In genomic region chr19:43568298-43568697, GRCm38 (mm10) we compare ENCODE assay signal across 22 mouse cellular contexts. TPM values are rescaled to one million over a fixed set of nuclear protein-coding genes. Genes with fewer than 3 reads are reported as not detected.
DNase-seq lines count a peak whose midpoint lies in the region; ATAC-seq and TF ChIP-seq lines count a peak whose summit lies in the region.
"Had no signal": no experiment of that assay in that cellular context is flagged by ENCODE, and none has a peak within 500 bp of the region (broad histone marks: within the 10 kb centered on the region; RNA-seq: fewer than 3 reads in every experiment).

No protein-coding gene starts in this region.

- WGBS in kidney, adult 2 months: 54% methylated on average over 9 of the region's 9 CpGs
- 48% methylated on average over 9 of the region's 9 CpGs for WGBS in midbrain, postnatal 0 days
- WGBS in midbrain, embryonic 16.5 days: 52% methylated on average over 9 of the region's 9 CpGs
- WGBS in hindbrain, embryonic 16.5 days: 49% methylated on average over 9 of the region's 9 CpGs

- no peaks in the 10 kb centered on the region for H3K36me3 ChIP-seq in kidney, adult 2 months (ENCODE audit: control insufficient read depth, insufficient read depth, low read length)
- H3K36me3 ChIP-seq in midbrain, postnatal 0 days (ENCODE audit: insufficient read depth, low read length): no peaks in the 10 kb centered on the region
- H3K36me3 ChIP-seq in midbrain, embryonic 16.5 days (ENCODE audit: control insufficient read depth, insufficient read depth, low read length): no peaks in the 10 kb centered on the region
- no peaks in the 10 kb centered on the region for H3K36me3 ChIP-seq in splenic B cell, adult 2 months (ENCODE audit: control insufficient read depth, insufficient read depth, low read length, poor library complexity, severe bottlenecking)
- no peaks in the 10 kb centered on the region for H3K36me3 ChIP-seq in hindbrain, embryonic 16.5 days (ENCODE audit: control insufficient read depth, insufficient read depth, low read length)
- H3K36me3 ChIP-seq: heart, embryonic 13.5 days; hindbrain, embryonic 10.5 days; liver, embryonic 13.5 days had no signal

- H3K4me1 ChIP-seq in kidney, adult 2 months (ENCODE audit: control insufficient read depth, insufficient read depth, low read length): no peaks in the 10 kb centered on the region
- no peaks in the 10 kb centered on the region for H3K4me1 ChIP-seq in midbrain, postnatal 0 days (ENCODE audit: insufficient read depth, low read length)
- no peaks in the 10 kb centered on the region; the same call in 1 of the 2 replicates for H3K4me1 ChIP-seq in midbrain, embryonic 16.5 days (ENCODE audit: control insufficient read depth, insufficient read depth, low read length)
- H3K4me1 ChIP-seq in hindbrain, embryonic 16.5 days (ENCODE audit: control insufficient read depth, insufficient read depth, low read depth, low read length): no peaks in the 10 kb centered on the region

- H3K9ac ChIP-seq in midbrain, postnatal 0 days (replicated peaks; ENCODE audit: low read length, poor library complexity, severe bottlenecking): no peak overlapping the region
- no peak overlapping the region for H3K9ac ChIP-seq in midbrain, embryonic 16.5 days (ENCODE audit: low read depth, low read length)
- no peak overlapping the region for H3K9ac ChIP-seq in hindbrain, embryonic 16.5 days (ENCODE audit: low read depth, low read length)
- H3K9ac ChIP-seq: heart, embryonic 13.5 days; liver, embryonic 13.5 days had no signal

- H3K4me3 ChIP-seq in kidney, adult 2 months (ENCODE audit: insufficient read depth, low read depth, low read length): no peak overlapping the region
- no peak overlapping the region for H3K4me3 ChIP-seq in midbrain, postnatal 0 days (ENCODE audit: low read depth, low read length)
- no peak overlapping the region for H3K4me3 ChIP-seq in midbrain, embryonic 16.5 days (ENCODE audit: low read depth, low read length)
- H3K4me3 ChIP-seq in hindbrain, embryonic 16.5 days (ENCODE audit: low read length): no peak overlapping the region
- H3K4me3 ChIP-seq: erythroblast, embryonic 14.5 days; heart, embryonic 13.5 days; hindbrain, embryonic 10.5 days; liver, embryonic 13.5 days; megakaryocyte, embryonic 14.5 days; myocyte had no signal

- no peaks in the 10 kb centered on the region for H3K9me3 ChIP-seq in midbrain, postnatal 0 days (ENCODE audit: low read length)
- H3K9me3 ChIP-seq in midbrain, embryonic 16.5 days (replicated peaks; ENCODE audit: control insufficient read depth, low read length, poor library complexity, severe bottlenecking): no peaks in the 10 kb centered on the region
- no peaks in the 10 kb centered on the region for H3K9me3 ChIP-seq in hindbrain, embryonic 16.5 days (ENCODE audit: control insufficient read depth, low read length)
- H3K9me3 ChIP-seq: heart, embryonic 13.5 days; hindbrain, embryonic 10.5 days; liver, embryonic 13.5 days; megakaryocyte, embryonic 14.5 days had no signal

- no peaks in the 10 kb centered on the region; the same call in 1 of the 2 replicates for H3K27me3 ChIP-seq in kidney, adult 2 months (replicated peaks; ENCODE audit: control insufficient read depth, insufficient read depth, low read length)
- peaks cover 13% of the 10 kb centered on the region for H3K27me3 ChIP-seq in midbrain, postnatal 0 days (ENCODE audit: insufficient read depth, low read length)
- H3K27me3 ChIP-seq in midbrain, embryonic 16.5 days (ENCODE audit: control insufficient read depth, insufficient read depth, low read depth, low read length): peaks cover 11% of the 10 kb centered on the region
- H3K27me3 ChIP-seq in splenic B cell, adult 2 months (ENCODE audit: control insufficient read depth, insufficient read depth, low read length, poor library complexity, severe bottlenecking): 0 out of 2 replicates have a peak, but pooled peaks cover 2% of the 10 kb centered on the region
- no peaks in the 10 kb centered on the region; the same call in 1 of the 2 replicates for H3K27me3 ChIP-seq in hindbrain, embryonic 16.5 days (replicated peaks; ENCODE audit: control insufficient read depth, insufficient read depth, low read length)

- DNase-seq in kidney, adult 2 months: no peak
- no peak for DNase-seq in kidney, postnatal 25 days
- DNase-seq in midbrain, postnatal 0 days (ENCODE audit: low spot score): no peak
- DNase-seq in R1 (ENCODE audit: low read depth, low spot score): peak; percentile 54
- peak; percentile 16 for DNase-seq in splenic B cell, adult 2 months (ENCODE audit: low read depth, low spot score)
- no peak for DNase-seq in layer of hippocampus, postnatal 10 days (ENCODE audit: low spot score in 2 of 2)
- DNase-seq: cerebellum, adult 11-12 months; gastrocnemius, postnatal 14 days; kidney, adult 11 months; liver, embryonic 13.5 days; right cerebral cortex, postnatal 25 days; thymus, postnatal 36 days had no signal

- TF ChIP-seq CTCF in kidney, adult 2 months (conservative IDR thresholded peaks at IDR 0.05; ENCODE audit: insufficient read depth, insufficient read length, low read depth, low read length): peak; percentile 38
- TF ChIP-seq CTCF in midbrain, postnatal 0 days (IDR thresholded peaks at IDR 0.05): 0 out of 2 replicates have a peak, but pooled peaks have one; percentile 4

- no peak overlapping the region for H3K4me2 ChIP-seq in midbrain, postnatal 0 days (ENCODE audit: low read depth, low read length, poor library complexity, severe bottlenecking)
- H3K4me2 ChIP-seq in midbrain, embryonic 16.5 days (ENCODE audit: low read length): no peak overlapping the region
- H3K4me2 ChIP-seq in hindbrain, embryonic 16.5 days (ENCODE audit: low read length): no peak overlapping the region
- H3K4me2 ChIP-seq: heart, embryonic 13.5 days; liver, embryonic 13.5 days had no signal

- no peak for TF ChIP-seq POLR2A in kidney, adult 2 months (IDR thresholded peaks at IDR 0.05; ENCODE audit: low read depth, low read length)

- H3K27ac ChIP-seq in kidney, adult 2 months (ENCODE audit: insufficient read depth, low read depth, low read length): no peak overlapping the region
- no peak overlapping the region for H3K27ac ChIP-seq in midbrain, postnatal 0 days (ENCODE audit: low read depth, low read length)
- H3K27ac ChIP-seq in midbrain, embryonic 16.5 days (ENCODE audit: low read length): no peak overlapping the region
- H3K27ac ChIP-seq in hindbrain, embryonic 16.5 days (ENCODE audit: low read depth, low read length): no peak overlapping the region
- H3K27ac ChIP-seq: heart, embryonic 13.5 days; hindbrain, embryonic 10.5 days; liver, embryonic 13.5 days had no signal

- no peak for ATAC-seq in midbrain, postnatal 0 days (ENCODE audit: low FRiP score)
- no peak for ATAC-seq in midbrain, embryonic 16.5 days
- ATAC-seq in hindbrain, embryonic 16.5 days: no peak
- ATAC-seq: forebrain, embryonic 16.5 days had no signal

RNA-seq across cellular contexts. Expression of gene Nkx2-3, which starts 43.8 kb away (rescaled TPM):
- not detected in 2 replicates for polyA plus RNA-seq in kidney, adult 2 months (2012; rRNA removed)
- 0.05 TPM in 1 of 2 replicates, not detected in the other for total RNA-seq in midbrain, postnatal 0 days (2014; rRNA removed)
- polyA plus RNA-seq in midbrain, postnatal 0 days (2015; fragmentation: Nextera tagmentation; extraction: Ambion mirVana): 0.12 TPM in 1 of 2 replicates, not detected in the other
- polyA plus RNA-seq in midbrain, embryonic 16.5 days (2015; fragmentation: Nextera tagmentation; extraction: Ambion mirVana): 0.51 and 0.55 TPM in 2 replicates
- total RNA-seq in layer of hippocampus, postnatal 10 days (2021): not detected
- 0.19 TPM in 1 of 2 replicates, not detected in the other for polyA plus RNA-seq in hindbrain, embryonic 16.5 days (2015; fragmentation: Nextera tagmentation; extraction: Ambion mirVana)
- total RNA-seq: gastrocnemius, postnatal 14 days; left cerebral cortex, postnatal 10 days had no signal
- polyA plus RNA-seq: cortical plate, adult 2 months; erythroblast, embryonic 14.5 days; heart, embryonic 13.5 days; myocyte had no signal

RNA-seq across cellular contexts. Expression of gene Got1, which starts 43.9 kb away (rescaled TPM):
- polyA plus RNA-seq in kidney, adult 2 months (2012; rRNA removed): 107 and 118 TPM in 2 replicates
- 89.8 and 103 TPM in 2 replicates for total RNA-seq in midbrain, postnatal 0 days (2014; rRNA removed)
- polyA plus RNA-seq in midbrain, postnatal 0 days (2015; fragmentation: Nextera tagmentation; extraction: Ambion mirVana): 121 and 129 TPM in 2 replicates
- 107 and 113 TPM in 2 replicates for polyA plus RNA-seq in midbrain, embryonic 16.5 days (2015; fragmentation: Nextera tagmentation; extraction: Ambion mirVana)
- total RNA-seq in layer of hippocampus, postnatal 10 days (2021): 100 to 1,000 TPM; 185 to 197 TPM
- polyA plus RNA-seq in hindbrain, embryonic 16.5 days (2015; fragmentation: Nextera tagmentation; extraction: Ambion mirVana): 124 and 140 TPM in 2 replicates

Comparison
In these comparisons a context has a peak if more than half of its experiments do, and no peak if none do; other contexts are left out.
1. DNase-seq: peak in R1 (single experiment) and splenic B cell, adult 2 months (single experiment); none in kidney, adult 2 months (single experiment), kidney, postnatal 25 days (0 of 2), midbrain, postnatal 0 days (single experiment) and layer of hippocampus, postnatal 10 days (0 of 2).